Mouse (Mus musculus) cortical plate, adult 2 months (tissue): ENCODE data around the gene Cryzl1. TPM values are rescaled to one million over a fixed set of nuclear protein-coding genes. Genes with fewer than 3 reads are reported as not detected.
A peak's percentile ranks its signal among the peaks of the same experiment; 100 is the strongest.

Source experiments
- H3K27ac ChIP-seq: fragments of 200-500 bp; 2 replicates; pipeline ENCODE4 v1.5.1; 2012; ENCODE audit warnings: low read length, control low read depth, inconsistent platforms; ENCODE audit not compliant: insufficient read depth
- H3K4me1 ChIP-seq: fragments of 200-500 bp; 2 replicates; pipeline ENCODE4 v1.6.1; 2011; ENCODE audit warnings: low read length; ENCODE audit not compliant: control insufficient read depth, insufficient read depth
- H3K4me3 ChIP-seq: fragments of 200-500 bp; 2 replicates; pipeline ENCODE4 v1.5.1; 2011; ENCODE audit warnings: mild to moderate bottlenecking, low read length, control low read depth; ENCODE audit not compliant: insufficient read depth
- CTCF ChIP-seq: fragments of 200-500 bp; IDR thresholded peaks from 2 replicates; pipeline ENCODE4 v1.5.1; 2011; ENCODE audit warnings: mild to moderate bottlenecking, control low read depth, low read length; ENCODE audit not compliant: insufficient read depth; ENCODE audit errors: extremely low read depth
- POLR2A ChIP-seq: fragments of 200-500 bp; IDR thresholded peaks from 2 replicates; pipeline ENCODE4 v1.6.1; 2011; ENCODE audit warnings: mild to moderate bottlenecking, low read length, control low read depth; ENCODE audit not compliant: insufficient read depth; ENCODE audit errors: extremely low read depth
- polyA plus RNA-seq: library from polyadenylated mRNA; depleted of rRNA; stranded (reverse); fragments of >200 nt; gene quantifications from 2 replicates; pipeline ENCODE4 v1.2.3, GENCODE M21; 2012

Gene Cryzl1
- polyA plus RNA-seq, 1 experiment: 118 TPM

- no peak for TF ChIP-seq CTCF
- TF ChIP-seq POLR2A: no peak
- no peak overlapping the region for H3K27ac ChIP-seq
- no peak overlapping the region for H3K4me3 ChIP-seq
- H3K4me1 ChIP-seq: peaks cover 3% of the 10 kb centered on the region; the same call in 1 of the 2 replicates
Measured at GRCm38 (mm10) chr16:91663795-91664194, 65.0 kb downstream of the Cryzl1 start.

GRCm38 (mm10) chr16:91662336-91662735 is 66.4 kb downstream of the Cryzl1 start:
- Histone ChIP-seq H3K4me1 (peaks cover 3% of the 10 kb centered on the region; the same call in 1 of the 2 replicates), H3K27ac (no peak overlapping the region)
- TF ChIP-seq CTCF: no peak
- no peak for TF ChIP-seq POLR2A

GRCm38 (mm10) chr16:91661397-91661796 is 67.4 kb downstream of the Cryzl1 start:
- H3K4me1 ChIP-seq: peaks cover 3% of the 10 kb centered on the region; the same call in 1 of the 2 replicates
- no peak overlapping the region for H3K4me3 ChIP-seq
- no peak overlapping the region for H3K27ac ChIP-seq
- TF ChIP-seq CTCF (no peak), POLR2A (no peak)

More at GRCm38 (mm10) chr16:91662336-91662735, 66.4 kb downstream of the Cryzl1 start:
- no peak overlapping the region for H3K4me3 ChIP-seq

- TF ChIP-seq CTCF (no peak), POLR2A (no peak)
- Histone ChIP-seq H3K4me1 (peaks cover 3% of the 10 kb centered on the region; the same call in 1 of the 2 replicates), H3K27ac (no peak overlapping the region), H3K4me3 (no peak overlapping the region)
Measured at GRCm38 (mm10) chr16:91659798-91660197, 69.0 kb downstream of the Cryzl1 start.

GRCm38 (mm10) chr16:91658471-91658870 is 70.3 kb downstream of the Cryzl1 start:
- Histone ChIP-seq H3K4me3 (no peak overlapping the region), H3K4me1 (peaks cover 3% of the 10 kb centered on the region; the same call in 1 of the 2 replicates), H3K27ac (no peak overlapping the region)
- TF ChIP-seq POLR2A (no peak), CTCF (no peak)

- no peak for TF ChIP-seq CTCF
- no peak for TF ChIP-seq POLR2A
- H3K4me1 ChIP-seq: peaks cover 3% of the 10 kb centered on the region; the same call in 1 of the 2 replicates
Measured at GRCm38 (mm10) chr16:91657285-91657684, 71.5 kb downstream of the Cryzl1 start.

GRCm38 (mm10) chr16:91655285-91655684 is 73.5 kb downstream of the Cryzl1 start:
- no peak overlapping the region for H3K27ac ChIP-seq
- no peak for TF ChIP-seq CTCF
- no peak for TF ChIP-seq POLR2A
- H3K4me1 ChIP-seq: peaks cover 2% of the 10 kb centered on the region; the same call in 1 of the 2 replicates
- H3K4me3 ChIP-seq: no peak overlapping the region

More at GRCm38 (mm10) chr16:91657285-91657684, 71.5 kb downstream of the Cryzl1 start:
- no peak overlapping the region for H3K27ac ChIP-seq
- no peak overlapping the region for H3K4me3 ChIP-seq

GRCm38 (mm10) chr16:91652191-91652590 is 76.6 kb downstream of the Cryzl1 start:
- H3K4me3 ChIP-seq: no peak overlapping the region
- peaks cover 2% of the 10 kb centered on the region; the same call in 1 of the 2 replicates for H3K4me1 ChIP-seq
- TF ChIP-seq POLR2A (no peak), CTCF (no peak)
- no peak overlapping the region for H3K27ac ChIP-seq

- TF ChIP-seq POLR2A (no peak), CTCF (no peak)
- no peak overlapping the region for H3K27ac ChIP-seq
- H3K4me3 ChIP-seq: no peak overlapping the region
- H3K4me1 ChIP-seq: peaks cover 3% of the 10 kb centered on the region; the same call in 1 of the 2 replicates
Measured at GRCm38 (mm10) chr16:91649781-91650180, 79.0 kb downstream of the Cryzl1 start.

- no peak overlapping the region for H3K4me3 ChIP-seq
Measured at GRCm38 (mm10) chr16:91649246-91649645, 79.5 kb downstream of the Cryzl1 start.

GRCm38 (mm10) chr16:91648220-91648550 is 80.6 kb downstream of the Cryzl1 start:
- peak overlapping the region; percentile 68 for H3K27ac ChIP-seq
- H3K4me1 ChIP-seq: peaks cover 3% of the 10 kb centered on the region; the same call in 1 of the 2 replicates
- TF ChIP-seq CTCF: no peak
- H3K4me3 ChIP-seq: peak overlapping the region; percentile 71

More at GRCm38 (mm10) chr16:91649246-91649645, 79.5 kb downstream of the Cryzl1 start:
- Histone ChIP-seq H3K27ac (no peak overlapping the region), H3K4me1 (peaks cover 3% of the 10 kb centered on the region; the same call in 1 of the 2 replicates)
- TF ChIP-seq CTCF (no peak), POLR2A (no peak)
